8 mouse cellular contexts compared by ENCODE assay signal in the genomic region with DNA sequence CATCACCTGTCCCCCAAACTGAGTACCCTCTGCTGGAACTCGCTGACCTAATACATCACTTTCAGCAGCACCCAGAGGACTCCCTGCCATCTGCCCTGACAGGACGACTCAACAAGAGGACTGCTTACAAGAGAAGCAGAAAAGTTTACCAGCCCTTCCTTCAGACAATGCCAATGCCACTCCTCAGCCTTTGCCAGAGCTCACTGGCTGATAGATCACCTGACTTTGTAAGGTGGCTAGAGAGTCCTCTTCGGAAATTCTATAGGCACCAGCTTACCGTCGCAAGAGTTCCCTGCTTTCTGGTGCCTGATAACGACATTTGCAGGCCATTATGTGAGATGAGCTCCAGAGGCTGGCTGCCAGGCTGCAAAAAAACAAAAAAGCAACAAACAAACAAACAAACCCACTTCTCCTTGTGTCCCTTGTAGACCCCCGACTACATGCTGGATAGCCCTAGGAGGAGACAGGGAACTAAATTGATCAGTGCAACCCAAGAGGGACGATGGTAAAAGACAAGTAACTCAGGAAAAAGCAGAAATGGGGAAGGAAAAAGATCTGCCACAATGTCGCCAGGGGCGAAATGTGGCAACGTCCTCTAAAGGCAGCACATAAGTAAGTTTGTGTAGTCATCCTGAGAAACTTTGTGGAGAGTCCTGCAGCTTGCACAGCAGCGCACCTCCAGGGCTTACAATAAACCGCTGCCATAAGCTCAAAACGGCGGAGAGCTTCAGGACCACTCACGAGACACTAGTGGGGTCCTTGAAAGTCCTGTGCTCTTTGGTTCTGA. TPM values are rescaled to one million over a fixed set of nuclear protein-coding genes. Genes with fewer than 3 reads are reported as not detected.
A peak's percentile ranks its signal among the peaks of the same experiment; 100 is the strongest.
DNase-seq lines count a peak whose midpoint lies in the region; ATAC-seq and TF ChIP-seq lines count a peak whose summit lies in the region.

No protein-coding gene starts in this region.

- peak overlapping the region; percentile 78 for H3K27ac ChIP-seq in kidney, postnatal 0 days
- H3K27ac ChIP-seq in intestine, embryonic 15.5 days, result peak overlapping the region; percentile 74; the same call in 1 of the 2 replicates
- H3K27ac ChIP-seq in neural tube, embryonic 12.5 days, result no peak overlapping the region

- no peaks in the 10 kb centered on the region for H3K9me3 ChIP-seq in kidney, postnatal 0 days (replicated peaks; ENCODE audit: low read length)
- no peaks in the 10 kb centered on the region for H3K9me3 ChIP-seq in intestine, embryonic 15.5 days
- no peaks in the 10 kb centered on the region for H3K9me3 ChIP-seq in neural tube, embryonic 12.5 days

- H3K36me3 ChIP-seq in kidney, postnatal 0 days (ENCODE audit: insufficient read depth, low read length), result peaks cover 6% of the 10 kb centered on the region
- H3K36me3 ChIP-seq in intestine, embryonic 15.5 days, result peaks cover 18% of the 10 kb centered on the region
- H3K36me3 ChIP-seq in neural tube, embryonic 12.5 days, result peaks cover 30% of the 10 kb centered on the region

- H3K4me2 ChIP-seq in kidney, postnatal 0 days (ENCODE audit: low read length), result peak overlapping the region; percentile 76
- H3K4me2 ChIP-seq in intestine, embryonic 15.5 days (replicated peaks), result peak overlapping the region; percentile 84
- peak overlapping the region; percentile 93 for H3K4me2 ChIP-seq in neural tube, embryonic 12.5 days (replicated peaks)

- ATAC-seq in kidney, postnatal 0 days (replicated peaks; ENCODE audit: low FRiP score, low read depth), result no peak
- ATAC-seq in common myeloid progenitor, adult 5-6 weeks (replicated peaks; ENCODE audit: low read depth, poor library complexity, severe bottlenecking), result peak; percentile 46
- peak; percentile 19 for ATAC-seq in intestine, embryonic 15.5 days
- no peak; the same call in 1 of the 2 replicates for ATAC-seq in neural tube, embryonic 12.5 days (ENCODE audit: low FRiP score, low read depth)

- no peaks in the 10 kb centered on the region; the same call in 1 of the 2 replicates for H3K4me1 ChIP-seq in kidney, postnatal 0 days (replicated peaks; ENCODE audit: insufficient read depth, low read length)
- H3K4me1 ChIP-seq in intestine, embryonic 15.5 days (replicated peaks), result peaks cover 12% of the 10 kb centered on the region
- peaks cover 16% of the 10 kb centered on the region for H3K4me1 ChIP-seq in neural tube, embryonic 12.5 days

- WGBS in kidney, postnatal 0 days, result 30% methylated on average over 16 of the region's 16 CpGs
- 30% methylated on average over 16 of the region's 16 CpGs for WGBS in intestine, embryonic 15.5 days
- 40% methylated on average over 16 of the region's 16 CpGs for WGBS in neural tube, embryonic 12.5 days

- DNase-seq in kidney, postnatal 0 days (ENCODE audit: low spot score), result peak; percentile 35
- DNase-seq in kidney, adult 8-10 months, result no peak
- no peak for DNase-seq in ovary, postnatal 10 days (ENCODE audit: low spot score)
- no peak for DNase-seq in right cerebral cortex, adult 2 months (ENCODE audit: low spot score in 2 of 2)
- DNase-seq in yolk sac, embryonic 10.5 days (ENCODE audit: low spot score), result no peak

- H3K9ac ChIP-seq in kidney, postnatal 0 days (ENCODE audit: low read depth, low read length), result peak overlapping the region; percentile 70
- H3K9ac ChIP-seq in intestine, embryonic 15.5 days, result peak overlapping the region; percentile 61
- H3K9ac ChIP-seq in neural tube, embryonic 12.5 days, result peak overlapping the region; percentile 81

- TF ChIP-seq CTCF in kidney, postnatal 0 days (IDR thresholded peaks at IDR 0.05; ENCODE audit: low read depth), result no peak

- H3K27me3 ChIP-seq in kidney, postnatal 0 days (ENCODE audit: insufficient read depth, low read length), result no peaks in the 10 kb centered on the region
- no peaks in the 10 kb centered on the region for H3K27me3 ChIP-seq in intestine, embryonic 15.5 days (replicated peaks)
- no peaks in the 10 kb centered on the region for H3K27me3 ChIP-seq in neural tube, embryonic 12.5 days (replicated peaks)

- peak overlapping the region; percentile 71 for H3K4me3 ChIP-seq in kidney, postnatal 0 days (replicated peaks; ENCODE audit: low read depth, low read length)
- H3K4me3 ChIP-seq in intestine, embryonic 15.5 days (replicated peaks), result peak overlapping the region; percentile 67
- peak overlapping the region; percentile 83 for H3K4me3 ChIP-seq in neural tube, embryonic 12.5 days

RNA-seq across cellular contexts. Expression of gene Mrpl55, which starts 0.9 kb away (rescaled TPM):
- 112 and 121 TPM in 2 replicates for polyA plus RNA-seq in kidney, postnatal 0 days (2015; fragmentation: Nextera tagmentation; extraction: Ambion mirVana)
- 49.7 and 68.8 TPM in 2 replicates for total RNA-seq in common myeloid progenitor, adult 5-6 weeks (2017)
- 101 and 103 TPM in 2 replicates for polyA plus RNA-seq in intestine, embryonic 15.5 days (2015; fragmentation: Nextera tagmentation; extraction: Ambion mirVana)
- 88.0 and 91.1 TPM in 2 replicates for polyA plus RNA-seq in neural tube, embryonic 12.5 days (2016; fragmentation: Nextera tagmentation; extraction: Ambion mirVana)

RNA-seq across cellular contexts. Expression of gene 2310033P09Rik, which starts 6.7 kb away (rescaled TPM):
- 33.9 and 35.0 TPM in 2 replicates for polyA plus RNA-seq in kidney, postnatal 0 days (2015; fragmentation: Nextera tagmentation; extraction: Ambion mirVana)
- total RNA-seq in common myeloid progenitor, adult 5-6 weeks (2017), result 16.6 and 18.6 TPM in 2 replicates
- 29.1 and 30.2 TPM in 2 replicates for polyA plus RNA-seq in intestine, embryonic 15.5 days (2015; fragmentation: Nextera tagmentation; extraction: Ambion mirVana)
- 30.1 and 30.5 TPM in 2 replicates for polyA plus RNA-seq in neural tube, embryonic 12.5 days (2016; fragmentation: Nextera tagmentation; extraction: Ambion mirVana)

RNA-seq across cellular contexts. Expression of gene Guk1, which starts 9.4 kb away (rescaled TPM):
- polyA plus RNA-seq in kidney, postnatal 0 days (2015; fragmentation: Nextera tagmentation; extraction: Ambion mirVana), result 127 and 135 TPM in 2 replicates
- total RNA-seq in common myeloid progenitor, adult 5-6 weeks (2017), result 26.8 and 36.6 TPM in 2 replicates
- polyA plus RNA-seq in intestine, embryonic 15.5 days (2015; fragmentation: Nextera tagmentation; extraction: Ambion mirVana), result 109 and 126 TPM in 2 replicates
- 111 and 113 TPM in 2 replicates for polyA plus RNA-seq in neural tube, embryonic 12.5 days (2016; fragmentation: Nextera tagmentation; extraction: Ambion mirVana)

RNA-seq across cellular contexts. Expression of gene Gjc2, which starts 18.4 kb away (rescaled TPM):
- 1.2 TPM in 2 replicates for polyA plus RNA-seq in kidney, postnatal 0 days (2015; fragmentation: Nextera tagmentation; extraction: Ambion mirVana)
- not detected in 2 replicates for total RNA-seq in common myeloid progenitor, adult 5-6 weeks (2017)
- polyA plus RNA-seq in intestine, embryonic 15.5 days (2015; fragmentation: Nextera tagmentation; extraction: Ambion mirVana), result 1.1 and 1.3 TPM in 2 replicates
- polyA plus RNA-seq in neural tube, embryonic 12.5 days (2016; fragmentation: Nextera tagmentation; extraction: Ambion mirVana), result 0.23 and 0.39 TPM in 2 replicates

RNA-seq across cellular contexts. Expression of gene Arf1, which starts 26.7 kb away (rescaled TPM):
- polyA plus RNA-seq in kidney, postnatal 0 days (2015; fragmentation: Nextera tagmentation; extraction: Ambion mirVana), result 670 and 713 TPM in 2 replicates
- 300 and 320 TPM in 2 replicates for total RNA-seq in common myeloid progenitor, adult 5-6 weeks (2017)
- polyA plus RNA-seq in intestine, embryonic 15.5 days (2015; fragmentation: Nextera tagmentation; extraction: Ambion mirVana), result 688 and 694 TPM in 2 replicates
- polyA plus RNA-seq in neural tube, embryonic 12.5 days (2016; fragmentation: Nextera tagmentation; extraction: Ambion mirVana), result 623 and 633 TPM in 2 replicates

Comparison
In these comparisons a context has a peak if more than half of its experiments do, and no peak if none do; other contexts are left out.
1. ATAC-seq: peak in common myeloid progenitor, adult 5-6 weeks (single experiment) and intestine, embryonic 15.5 days (single experiment); none in kidney, postnatal 0 days (single experiment) and neural tube, embryonic 12.5 days (single experiment).
2. Peak in every context shown above with its lines, with median percentiles within 50 percentile points of each other: H3K4me2 ChIP-seq, H3K4me3 ChIP-seq and H3K9ac ChIP-seq.